Mouse (Mus musculus): ENCODE data around the gene Crebbp.
A peak's percentile ranks its signal among the peaks of the same experiment; 100 is the strongest.
"Not testable (repeated sequence)": the region's sequence is repeated elsewhere in the genome, so short reads cannot be mapped to it uniquely, and the experiment has no call there.

The Crebbp gene

GRCm38 (mm10) chr16:4160246-4160897 is 53.4 kb downstream of the Crebbp start:
- no peak for DNase-seq (ENCODE audit: low spot score)

DNA sequence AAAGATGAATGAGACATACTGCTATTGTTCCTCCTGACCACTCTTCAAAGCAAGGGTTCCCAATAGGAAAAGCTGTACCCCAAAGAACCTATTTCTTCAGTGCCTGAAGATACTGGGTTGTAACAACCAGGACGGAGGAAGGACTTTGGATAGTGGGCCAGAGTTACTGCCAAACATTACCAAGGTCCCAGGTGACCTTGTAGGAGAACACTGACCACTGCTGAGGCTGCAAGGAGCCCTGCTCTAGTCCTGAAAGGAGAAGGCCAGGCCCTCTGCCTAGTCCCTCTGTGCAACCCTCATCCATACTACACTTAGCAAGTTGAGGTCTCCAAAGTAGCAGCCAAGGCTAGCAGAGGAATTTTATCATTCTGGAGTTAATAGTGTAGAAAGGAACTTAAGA is 60.7 kb downstream of the Crebbp start:
- no peak for DNase-seq (ENCODE audit: low spot score)

DNA sequence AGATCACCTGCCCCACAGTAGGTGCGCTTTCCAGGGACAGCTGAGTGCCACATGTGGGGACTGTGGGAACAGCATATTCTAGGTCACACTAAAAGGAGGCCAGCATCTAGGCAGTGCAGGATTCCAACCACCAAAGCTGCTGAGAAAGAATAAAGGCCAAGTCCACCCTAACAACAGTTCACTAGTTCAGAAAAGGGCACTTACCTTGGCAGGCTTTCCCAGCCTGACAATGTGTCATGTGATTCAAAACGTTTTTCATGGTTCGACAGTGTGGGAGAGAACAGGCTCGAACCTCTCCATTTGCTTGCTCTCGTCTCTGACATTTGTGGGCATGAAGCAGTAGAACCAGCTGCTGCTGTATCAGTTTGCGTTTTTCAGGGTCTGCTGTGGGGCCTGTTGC is 75.3 kb downstream of the Crebbp start:
- no peak for DNase-seq (ENCODE audit: low spot score)

DNA sequence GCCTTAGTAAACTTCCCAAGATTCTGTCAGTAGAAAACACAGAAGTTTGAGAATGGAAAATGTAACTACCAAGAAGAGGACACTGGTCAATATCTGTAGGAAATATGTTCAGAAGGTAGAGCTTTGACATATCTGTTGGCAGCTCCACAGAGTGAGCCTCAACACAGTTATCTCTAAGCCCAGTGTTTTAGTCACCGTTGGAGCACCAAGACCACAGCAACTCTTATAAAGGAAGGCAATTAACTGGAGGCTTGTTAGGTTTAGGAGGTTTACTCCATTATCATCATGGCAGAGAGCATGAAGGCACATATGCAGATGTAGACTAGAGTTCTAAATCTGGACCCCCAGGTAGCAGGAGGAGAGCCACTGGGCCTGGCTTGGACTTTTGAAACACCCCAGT is 80.0 kb downstream of the Crebbp start:
- no peak for DNase-seq (ENCODE audit: low spot score)

- DNase-seq (ENCODE audit: low spot score), result no peak
Measured at GRCm38 (mm10) chr16:4128894-4129293, 84.9 kb downstream of the Crebbp start.

DNA sequence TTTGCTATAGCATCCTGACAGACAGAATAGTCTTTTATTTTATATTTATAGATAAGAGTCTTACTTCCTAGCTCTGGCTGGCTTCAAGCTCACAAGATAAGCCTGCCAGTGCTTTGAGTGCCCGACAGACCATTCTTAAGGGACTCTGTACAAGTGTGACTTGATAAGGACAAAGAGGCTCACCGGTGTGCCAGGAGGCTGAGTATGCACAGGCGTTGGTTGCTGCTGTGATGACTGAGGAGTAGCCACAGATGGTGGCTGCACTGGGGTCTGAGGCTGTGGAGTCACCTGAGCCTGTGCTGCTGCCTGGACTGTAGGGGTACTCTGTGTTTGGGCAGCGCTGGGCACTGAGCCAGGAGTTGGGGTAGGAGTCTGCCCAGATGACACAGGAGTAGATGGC is 96.7 kb downstream of the Crebbp start:
- no peak for DNase-seq (ENCODE audit: low spot score)

- DNase-seq (ENCODE audit: low spot score), result no peak
Measured at GRCm38 (mm10) chr16:4100374-4100773, 113.4 kb downstream of the Crebbp start.

GRCm38 (mm10) chr16:4097521-4097920 is 116.3 kb downstream of the Crebbp start:
- DNase-seq (ENCODE audit: low spot score), result no peak

- DNase-seq (ENCODE audit: low spot score), result no peak
Measured at GRCm38 (mm10) chr16:4096898-4097297, 116.9 kb downstream of the Crebbp start.

DNA sequence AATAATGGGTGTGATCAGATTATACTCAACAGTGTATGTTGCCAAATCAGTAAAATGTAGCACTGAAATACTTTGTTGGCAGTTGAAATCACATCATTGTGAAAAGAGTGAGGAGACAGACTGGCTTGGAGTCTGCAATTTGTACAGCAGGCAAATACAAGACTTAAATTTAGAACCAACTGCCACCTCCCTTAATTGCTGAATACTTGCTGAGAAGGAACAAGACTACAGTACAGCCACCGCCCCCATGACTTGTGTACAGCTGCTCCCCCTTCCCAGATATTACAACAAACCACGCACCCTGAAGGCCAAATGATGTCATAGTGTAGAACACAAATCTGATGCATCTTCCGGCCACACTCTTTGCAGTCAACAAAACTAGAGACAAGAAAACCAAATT is 117.7 kb downstream of the Crebbp start:
- DNase-seq (ENCODE audit: low spot score), result no peak

GRCm38 (mm10) chr16:4087214-4087913 is 126.4 kb downstream of the Crebbp start:
- DNase-seq (ENCODE audit: low spot score), result no peak

GRCm38 (mm10) chr16:4085851-4086387 is 127.9 kb downstream of the Crebbp start:
- DNase-seq (ENCODE audit: low spot score), result no peak

GRCm38 (mm10) chr16:4085051-4085450 is 128.7 kb downstream of the Crebbp start:
- DNase-seq (ENCODE audit: low spot score), result no peak

- DNase-seq (ENCODE audit: low spot score), result not testable (repeated sequence)
Measured at GRCm38 (mm10) chr16:4080419-4080818, 133.4 kb downstream of the Crebbp start.

DNA sequence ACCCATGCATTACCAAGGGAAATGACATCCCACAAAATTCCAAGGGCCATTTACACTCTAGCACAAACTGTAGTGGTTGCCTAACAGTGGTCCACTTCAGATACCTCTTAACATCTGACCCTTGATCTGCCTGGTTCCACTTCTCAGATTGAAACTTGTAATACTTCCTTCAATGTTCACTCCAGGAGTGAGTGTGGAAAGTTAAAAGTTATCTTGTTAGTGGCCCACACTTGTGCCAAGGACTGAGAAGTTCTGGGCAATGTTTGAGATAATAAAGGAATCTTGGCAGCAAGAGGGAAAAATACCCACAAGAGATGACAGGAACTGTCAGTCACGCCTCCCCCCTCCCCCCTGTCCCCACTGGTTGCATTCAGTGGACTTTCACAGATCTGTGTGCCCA is 134.1 kb downstream of the Crebbp start:
- no peak for DNase-seq (ENCODE audit: low spot score)

GRCm38 (mm10) chr16:4078302-4078701 is 135.5 kb downstream of the Crebbp start:
- not testable (repeated sequence) for DNase-seq (ENCODE audit: low spot score)

DNA sequence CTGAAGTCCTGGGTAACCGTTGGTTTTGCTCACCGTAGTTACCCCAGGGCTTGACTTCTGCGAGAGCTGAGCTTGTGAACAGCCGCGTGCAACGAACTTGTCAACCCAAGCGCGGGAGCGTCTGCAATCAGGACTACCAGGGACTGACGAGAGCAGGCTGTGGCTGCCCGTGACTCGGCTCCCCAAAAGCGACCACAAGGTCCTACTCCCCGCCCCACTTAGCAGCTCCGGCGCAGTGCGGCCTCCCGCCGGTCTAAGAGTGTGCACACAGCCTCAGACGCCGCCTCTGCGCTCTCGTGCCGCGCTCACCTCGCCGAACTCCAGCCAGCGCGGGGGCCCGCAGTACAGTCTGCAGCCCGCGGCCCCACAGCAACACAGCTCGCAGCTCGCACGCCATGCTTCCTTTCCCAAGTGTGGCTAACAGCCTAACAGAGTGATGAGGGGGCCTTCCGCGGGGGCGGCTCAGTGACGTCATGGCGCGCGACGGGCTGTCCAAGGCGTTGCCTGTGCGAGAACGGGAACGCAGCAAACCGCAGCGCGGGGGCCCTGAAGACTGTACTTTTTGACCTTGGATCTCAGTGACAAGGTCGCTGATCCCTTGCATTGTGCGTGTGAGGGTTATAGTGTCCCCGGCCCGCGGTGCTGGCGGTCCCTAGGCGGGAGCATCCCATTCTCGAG is 136.3 kb downstream of the Crebbp start, which contains the start of gene Trap1:
Gene Trap1 (minus strand): TSS at position 444 of the 678 bp plus-strand sequence.
- DNase-seq (ENCODE audit: low spot score), result peak; percentile 92

GRCm38 (mm10) chr16:4074836-4075235 is 139.0 kb downstream of the Crebbp start:
- no peak for DNase-seq (ENCODE audit: low spot score)

GRCm38 (mm10) chr16:4074297-4074696 is 139.5 kb downstream of the Crebbp start:
- no peak for DNase-seq (ENCODE audit: low spot score)

- peak; percentile 23 for DNase-seq (ENCODE audit: low spot score)
Measured at GRCm38 (mm10) chr16:4068588-4068987, 145.2 kb downstream of the Crebbp start.

DNA sequence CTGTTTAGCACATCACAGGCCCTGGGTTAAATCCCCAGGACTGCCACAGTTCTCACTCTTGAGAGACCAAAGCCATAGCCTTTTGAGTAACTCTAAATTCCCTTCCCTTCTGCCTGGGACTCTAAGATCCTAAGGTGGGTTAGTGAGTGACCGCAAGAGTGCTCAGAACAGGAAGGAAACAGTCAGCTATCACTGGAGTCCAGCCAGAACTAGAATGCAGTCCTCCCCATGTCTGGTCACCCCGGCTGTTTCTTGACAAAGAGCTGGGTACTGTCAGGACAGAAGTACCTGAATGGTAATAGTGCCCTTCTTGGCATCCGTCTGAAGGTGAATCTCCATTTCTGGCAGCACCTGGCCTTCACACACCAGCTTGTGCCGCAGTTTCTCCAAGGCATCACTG is 148.9 kb downstream of the Crebbp start:
- no peak for DNase-seq (ENCODE audit: low spot score)

GRCm38 (mm10) chr16:4053811-4054210 is 160.0 kb downstream of the Crebbp start:
- no peak for DNase-seq (ENCODE audit: low spot score)

DNA sequence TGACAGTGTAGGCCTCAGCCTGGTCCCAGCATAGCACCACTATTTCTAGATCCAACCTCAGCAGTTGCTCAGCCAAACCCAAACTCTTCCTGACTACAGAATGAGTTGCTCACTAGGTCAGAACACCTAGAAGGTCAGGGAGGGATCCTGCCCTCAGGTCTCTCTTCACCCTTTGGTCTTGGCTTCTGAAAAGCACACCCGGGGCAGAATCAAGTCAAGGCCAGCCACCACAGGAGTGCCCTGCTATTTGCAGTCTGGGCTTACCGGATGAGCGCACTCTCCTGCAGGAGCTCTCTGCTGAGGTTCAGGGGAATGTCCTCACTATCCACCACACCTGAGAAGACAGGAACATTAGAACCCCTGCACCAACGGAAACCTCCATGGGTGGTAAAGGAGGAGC is 161.2 kb downstream of the Crebbp start:
- DNase-seq (ENCODE audit: low spot score), result no peak
